Mouse (Mus musculus): ENCODE results near the gene Thumpd3.

DNA sequence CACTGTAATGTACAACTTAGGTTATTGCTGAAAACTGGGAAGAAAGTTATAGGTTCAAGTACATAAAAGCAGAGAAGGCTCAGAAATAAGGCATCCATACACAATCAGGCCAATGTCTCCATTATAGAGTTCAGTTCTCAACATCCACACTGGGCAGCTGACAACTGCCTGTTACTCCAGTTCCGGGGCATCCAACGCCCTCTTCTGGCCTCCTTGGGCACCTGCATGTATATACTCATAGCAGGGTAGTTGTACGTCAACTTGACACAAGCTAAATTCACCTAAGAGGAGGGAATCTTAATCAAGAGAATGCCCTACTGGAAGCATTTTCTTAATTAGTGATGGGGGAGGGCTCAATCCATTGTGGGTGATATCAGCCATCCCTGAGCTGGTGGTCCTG lies 13.9 kb upstream of the Thumpd3 start:
- TF ChIP-seq CTCF (IDR thresholded peaks at IDR 0.05; ENCODE audit: extremely low read depth, insufficient read depth, insufficient read length, insufficient replicate concordance), result no peak
- TF ChIP-seq POLR2A (IDR thresholded peaks at IDR 0.05; ENCODE audit: low read depth, low read length), result no peak
